In genomic region chr6:80094909-80095308, GRCm38 (mm10) we compare ENCODE assay signal across 25 mouse cellular contexts.
"Had no signal": no experiment of that assay in that cellular context is flagged by ENCODE, and none has a peak within 500 bp of the region (broad histone marks: within the 10 kb centered on the region; RNA-seq: fewer than 3 reads in every experiment).

No protein-coding gene starts in this region.

- H3K36me3 ChIP-seq: limb, embryonic 10.5 days; limb, embryonic 13.5 days; liver, embryonic 12.5 days; liver, embryonic 15.5 days; lung, embryonic 15.5 days; midbrain, embryonic 10.5 days; neural tube, embryonic 12.5 days; neural tube, embryonic 15.5 days had no signal

- H3K4me3 ChIP-seq: layer of hippocampus, adult 2 months; limb, embryonic 10.5 days; limb, embryonic 13.5 days; liver, embryonic 12.5 days; liver, embryonic 15.5 days; lung, embryonic 15.5 days; megakaryocyte, embryonic 14.5 days; midbrain, embryonic 10.5 days; neural tube, embryonic 12.5 days; neural tube, embryonic 15.5 days had no signal

- H3K9ac ChIP-seq: limb, embryonic 13.5 days; liver, embryonic 12.5 days; liver, embryonic 15.5 days; lung, embryonic 15.5 days; neural tube, embryonic 12.5 days; neural tube, embryonic 15.5 days had no signal

- DNase-seq: kidney, postnatal 25 days; layer of hippocampus, adult 9-11 months; liver; lung, adult 18-20 months; lung, postnatal 10 days; lung, postnatal 36 days; midbrain, embryonic 14.5 days; right cerebral cortex, adult 18-20 months; right cerebral cortex, postnatal 14 days; right cerebral cortex, postnatal 4 days; thymus, adult 2 months; thymus, postnatal 14 days; thymus, postnatal 4 days had no signal

- H3K27ac ChIP-seq: kidney, postnatal 0 days; layer of hippocampus, adult 2 months; limb, embryonic 10.5 days; limb, embryonic 13.5 days; liver, embryonic 12.5 days; liver, embryonic 15.5 days; lung, embryonic 15.5 days; midbrain, embryonic 10.5 days; neural tube, embryonic 12.5 days; neural tube, embryonic 15.5 days; stomach, postnatal 0 days had no signal

- ATAC-seq: liver, embryonic 12.5 days had no signal

- H3K27me3 ChIP-seq: limb, embryonic 13.5 days; liver, embryonic 12.5 days; liver, embryonic 15.5 days; lung, embryonic 15.5 days; megakaryocyte, embryonic 14.5 days; neural tube, embryonic 12.5 days; neural tube, embryonic 15.5 days had no signal

- H3K9me3 ChIP-seq: limb, embryonic 10.5 days; limb, embryonic 13.5 days; liver, embryonic 12.5 days; liver, embryonic 15.5 days; lung, embryonic 15.5 days; megakaryocyte, embryonic 14.5 days; midbrain, embryonic 10.5 days; neural tube, embryonic 12.5 days; neural tube, embryonic 15.5 days had no signal

- H3K4me2 ChIP-seq: limb, embryonic 13.5 days; liver, embryonic 12.5 days; liver, embryonic 15.5 days; lung, embryonic 15.5 days; neural tube, embryonic 12.5 days; neural tube, embryonic 15.5 days had no signal

- H3K4me1 ChIP-seq: limb, embryonic 10.5 days; limb, embryonic 13.5 days; liver, embryonic 12.5 days; liver, embryonic 15.5 days; lung, embryonic 15.5 days; megakaryocyte, embryonic 14.5 days; midbrain, embryonic 10.5 days; neural tube, embryonic 12.5 days; neural tube, embryonic 15.5 days had no signal
